Mouse (Mus musculus) embryonic facial prominence, embryonic 15.5 days (tissue): ENCODE results near the gene Apobec3. TPM values are rescaled to one million over a fixed set of nuclear protein-coding genes. Genes with fewer than 3 reads are reported as not detected.

Source experiments
- ATAC-seq: fragments of 200-750 bp; cut with Nextera tagmentation; 2 replicates; pipeline ENCODE4 v1.8.0; 2017; ENCODE audit warnings: low read depth, moderate TSS enrichment; ENCODE audit not compliant: insufficient number of reproducible peaks, low FRiP score, low TSS enrichment
- H3K27ac ChIP-seq: fragments of 300-500 bp; sonication (generic); replicated peaks from 2 replicates; pipeline ENCODE4 v1.5.1; 2015; ENCODE audit warnings: mild to moderate bottlenecking, inconsistent platforms
- H3K27me3 ChIP-seq: fragments of 300-500 bp; sonication (generic); 2 replicates; pipeline ENCODE4 v1.6.1; 2015; ENCODE audit warnings: inconsistent platforms
- H3K36me3 ChIP-seq: fragments of 300-500 bp; sonication (generic); 2 replicates; pipeline ENCODE4 v1.6.1; 2015; ENCODE audit warnings: mild to moderate bottlenecking, inconsistent platforms
- H3K4me1 ChIP-seq: fragments of 300-500 bp; sonication (generic); 2 replicates; pipeline ENCODE4 v1.6.1; 2015; ENCODE audit warnings: inconsistent platforms
- H3K4me2 ChIP-seq: fragments of 300-500 bp; sonication (generic); replicated peaks from 2 replicates; pipeline ENCODE4 v1.6.1; 2015; ENCODE audit warnings: mild to moderate bottlenecking, inconsistent platforms
- H3K4me3 ChIP-seq: fragments of 300-500 bp; sonication (generic); replicated peaks from 2 replicates; pipeline ENCODE4 v1.5.1; 2015; ENCODE audit warnings: mild to moderate bottlenecking, inconsistent platforms
- H3K9ac ChIP-seq: fragments of 300-500 bp; sonication (generic); 2 replicates; pipeline ENCODE4 v1.6.1; 2015; ENCODE audit warnings: inconsistent platforms
- H3K9me3 ChIP-seq: fragments of 300-500 bp; sonication (generic); replicated peaks from 2 replicates; pipeline ENCODE4 v1.6.1; 2016; ENCODE audit warnings: inconsistent platforms
- WGBS: fragments of 180-500 bp; shearing (Covaris S2); methylation state at CpG from one replicate; pipeline ENCODE4 v1.1.7; 2015; 5-methylcytosine and 5-hydroxymethylcytosine counted together
- polyA plus RNA-seq: library from polyadenylated mRNA; unstranded; fragments of >200 nt; fragmentation: Nextera tagmentation; extraction: Ambion mirVana; gene quantifications from 2 replicates; pipeline ENCODE4 v1.2.1, GENCODE M21; 2015

The Apobec3 gene
- polyA plus RNA-seq, 1 experiment from 2014 or later: 19.2 TPM

DNA sequence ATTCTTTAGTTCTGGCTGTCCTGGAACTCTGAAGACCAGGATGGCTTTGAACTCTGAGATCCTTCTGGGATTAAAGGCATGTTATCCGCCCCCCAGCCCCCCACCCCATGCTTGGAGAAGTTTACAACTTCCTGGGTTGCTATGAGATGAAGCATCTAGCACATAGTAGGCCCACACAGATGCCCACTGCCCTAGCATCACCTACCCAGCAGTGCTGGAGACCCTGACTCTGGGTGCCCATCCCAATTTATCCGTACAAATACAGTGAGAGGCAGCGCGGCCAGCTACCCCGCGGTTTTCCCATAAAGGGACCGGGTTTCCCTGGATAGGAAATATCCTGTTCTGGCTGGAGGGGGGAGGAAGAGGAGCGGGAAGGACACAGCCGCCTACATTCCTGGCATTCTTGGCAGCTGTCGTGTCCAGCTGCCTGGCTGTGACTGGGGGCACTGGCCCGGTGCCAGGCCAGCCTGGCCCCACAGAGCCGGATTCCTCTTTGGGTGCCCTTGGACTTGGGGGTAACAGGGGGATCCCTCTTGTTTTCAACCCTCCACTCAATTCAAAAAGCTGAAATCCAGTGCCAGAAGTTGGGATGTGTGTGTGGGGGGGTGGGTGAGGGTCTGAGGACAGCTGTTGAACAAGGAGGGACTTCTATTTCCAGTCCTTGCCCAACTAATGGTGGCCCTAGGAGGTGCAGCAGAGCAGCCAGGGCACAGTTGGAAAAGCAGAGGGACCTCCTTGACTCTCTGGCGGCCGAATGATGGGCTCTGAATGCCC is 60.5 kb downstream of the Apobec3 start:
- H3K4me3 ChIP-seq: no peak overlapping the region
- no peaks in the 10 kb centered on the region for H3K27me3 ChIP-seq
- peaks cover 38% of the 10 kb centered on the region for H3K4me1 ChIP-seq
- no peak overlapping the region; the same call in 1 of the 2 replicates for H3K4me2 ChIP-seq
- peak overlapping the region; percentile 58 for H3K27ac ChIP-seq
- no peak overlapping the region for H3K9ac ChIP-seq
- H3K9me3 ChIP-seq: no peaks in the 10 kb centered on the region
- 28% methylated on average over 14 of the region's 14 CpGs for WGBS
- no peak for ATAC-seq
- no peaks in the 10 kb centered on the region for H3K36me3 ChIP-seq

DNA sequence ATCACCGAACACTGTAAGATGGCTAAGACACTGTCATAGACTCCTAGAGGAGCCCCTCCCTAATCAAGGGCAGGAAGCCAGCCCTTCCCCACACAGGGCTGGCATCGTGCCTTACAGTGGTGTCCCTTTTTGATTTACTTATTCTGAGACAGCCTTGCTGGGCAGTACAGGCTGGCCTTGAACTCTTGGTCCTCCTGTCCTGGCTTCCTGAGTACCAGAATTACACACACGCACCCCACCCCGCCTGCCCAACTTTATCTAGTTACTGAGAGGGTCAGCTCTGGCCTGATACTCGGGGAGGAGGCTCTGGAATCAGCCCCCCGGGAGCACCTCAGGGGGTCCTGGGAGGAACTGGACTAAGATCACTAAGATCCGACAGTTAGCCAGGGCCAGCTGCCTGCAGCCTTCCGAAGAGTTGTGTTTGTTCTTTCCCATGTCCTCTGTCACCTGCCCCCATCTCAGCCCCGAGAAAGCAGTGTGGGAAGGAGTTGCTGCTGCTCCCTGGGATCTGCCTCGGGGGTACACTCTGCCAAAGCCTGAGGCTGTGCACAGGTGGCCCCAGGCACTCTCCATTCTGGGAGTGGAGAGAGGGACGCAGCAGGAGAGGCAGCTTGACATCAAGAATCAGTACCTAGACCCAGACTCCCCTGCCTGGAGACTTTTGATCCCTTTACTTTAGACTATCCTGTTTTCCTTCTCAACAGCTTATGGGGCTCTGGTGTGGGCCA is 61.2 kb downstream of the Apobec3 start:
- no peaks in the 10 kb centered on the region for H3K36me3 ChIP-seq
- H3K9ac ChIP-seq: no peak overlapping the region
- H3K27ac ChIP-seq: peak overlapping the region; percentile 58
- no peaks in the 10 kb centered on the region for H3K9me3 ChIP-seq
- WGBS: 49% methylated on average over 11 of the region's 11 CpGs
- no peak overlapping the region for H3K4me3 ChIP-seq
- ATAC-seq: 0 out of 2 replicates have a peak, but pooled peaks have one; percentile 12
- peaks cover 38% of the 10 kb centered on the region for H3K4me1 ChIP-seq
- H3K27me3 ChIP-seq: no peaks in the 10 kb centered on the region
- H3K4me2 ChIP-seq: no peak overlapping the region

DNA sequence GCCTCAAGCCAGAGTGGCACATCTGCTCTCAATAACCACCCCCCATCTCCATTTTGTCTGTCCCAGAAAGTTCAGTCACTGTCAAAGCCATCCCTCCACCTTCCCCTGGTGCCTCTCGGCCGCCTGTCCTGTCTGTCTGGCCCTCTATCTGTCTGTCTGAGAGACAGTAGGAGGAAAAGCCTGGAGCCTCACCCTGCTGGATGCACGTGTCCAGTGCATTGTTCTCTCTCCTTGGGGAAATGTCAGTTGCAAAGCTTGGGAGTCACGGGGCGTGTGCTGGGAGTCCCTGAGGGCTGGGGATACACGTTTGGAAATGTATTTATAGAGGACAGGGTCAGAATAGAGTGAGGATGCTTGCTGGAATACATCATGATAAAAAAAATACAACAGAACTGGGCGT is 62.0 kb downstream of the Apobec3 start:
- no peak for ATAC-seq
- Histone ChIP-seq H3K27me3 (no peaks in the 10 kb centered on the region), H3K4me3 (no peak overlapping the region), H3K4me1 (peaks cover 40% of the 10 kb centered on the region), H3K9me3 (no peaks in the 10 kb centered on the region), H3K9ac (no peak overlapping the region), H3K4me2 (no peak overlapping the region), H3K27ac (no peak overlapping the region), H3K36me3 (no peaks in the 10 kb centered on the region)
- WGBS: 53% methylated on average over 7 of the region's 7 CpGs

DNA sequence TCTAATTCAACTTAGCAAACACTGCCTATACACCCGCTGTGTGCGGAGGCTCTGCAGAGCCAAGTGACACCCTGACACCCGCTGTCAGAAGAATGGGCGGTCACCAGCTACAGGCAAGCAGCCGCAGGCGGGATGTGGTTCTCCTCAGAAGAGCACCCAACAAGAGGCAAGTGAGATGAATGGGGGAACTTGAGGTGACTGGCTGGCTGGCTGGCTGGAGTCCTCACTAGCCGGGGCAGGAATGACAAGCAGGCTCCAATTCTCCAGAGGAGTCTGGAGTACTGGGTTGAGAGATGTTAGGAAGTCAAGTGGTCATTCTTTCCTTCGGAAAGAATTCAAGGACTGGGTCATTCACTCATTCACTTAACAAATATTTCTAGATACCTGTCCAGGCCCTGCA is 65.1 kb downstream of the Apobec3 start:
- Histone ChIP-seq H3K4me3 (no peak overlapping the region), H3K27me3 (no peaks in the 10 kb centered on the region), H3K4me2 (no peak overlapping the region), H3K9me3 (no peaks in the 10 kb centered on the region), H3K27ac (no peak overlapping the region), H3K4me1 (peaks cover 24% of the 10 kb centered on the region), H3K36me3 (no peaks in the 10 kb centered on the region), H3K9ac (no peak overlapping the region)
- 80% methylated on average over 8 of the region's 8 CpGs for WGBS
- ATAC-seq: no peak

DNA sequence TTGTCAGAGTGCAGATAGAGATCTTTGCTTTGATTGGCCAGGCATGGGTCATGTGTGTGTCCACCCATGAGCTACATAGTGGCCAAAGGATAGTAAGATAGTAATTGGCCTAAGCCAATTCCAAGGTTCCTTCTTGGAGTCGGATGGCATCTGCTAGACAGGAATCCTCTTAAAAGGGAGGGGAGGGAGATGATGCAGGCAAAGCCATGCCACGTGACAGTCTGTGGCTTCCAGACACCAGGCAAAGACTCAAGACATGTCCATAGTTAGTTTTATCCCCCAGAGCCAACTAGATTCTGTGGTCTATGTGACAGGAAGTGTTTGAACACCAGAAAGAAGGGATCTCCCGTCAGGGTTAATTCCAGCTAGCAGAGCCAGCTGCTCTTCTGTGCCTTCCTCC is 67.0 kb downstream of the Apobec3 start:
- H3K27me3 ChIP-seq: no peaks in the 10 kb centered on the region
- no peak overlapping the region for H3K9ac ChIP-seq
- H3K4me3 ChIP-seq: no peak overlapping the region
- no peak overlapping the region for H3K4me2 ChIP-seq
- ATAC-seq: no peak; the same call in 1 of the 2 replicates
- H3K9me3 ChIP-seq: no peaks in the 10 kb centered on the region
- WGBS: 28% methylated on average over 3 of the region's 3 CpGs
- H3K36me3 ChIP-seq: no peaks in the 10 kb centered on the region
- peaks cover 13% of the 10 kb centered on the region for H3K4me1 ChIP-seq
- no peak overlapping the region for H3K27ac ChIP-seq

DNA sequence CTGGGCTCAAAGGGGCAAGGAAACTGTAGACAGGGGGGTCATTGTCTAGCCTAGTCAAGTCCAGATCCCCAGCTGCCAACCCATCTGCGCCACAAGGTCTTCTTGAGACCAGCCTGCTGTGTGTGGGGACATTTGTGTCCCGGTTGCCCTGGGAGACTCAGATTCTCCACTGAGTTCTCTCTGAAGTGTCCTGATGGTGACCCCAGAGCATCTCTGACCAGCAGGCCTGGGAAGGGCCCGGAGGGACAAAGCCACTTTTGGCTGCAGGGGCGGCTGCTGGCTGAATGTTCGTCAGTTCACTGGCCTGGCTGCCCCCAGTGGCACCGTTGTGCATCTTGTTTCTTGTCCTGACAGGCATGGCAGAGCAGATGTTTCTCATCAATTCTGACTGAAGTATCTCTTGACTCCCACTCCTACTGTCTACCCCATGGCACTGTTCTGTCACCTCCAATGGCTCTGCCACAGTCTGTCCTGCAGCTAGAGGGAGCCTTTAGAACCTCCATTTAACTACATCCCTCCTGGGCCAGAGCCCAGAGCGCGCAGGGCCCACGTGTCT is 70.0 kb downstream of the Apobec3 start:
- H3K36me3 ChIP-seq: no peaks in the 10 kb centered on the region
- no peaks in the 10 kb centered on the region for H3K9me3 ChIP-seq
- no peak for ATAC-seq
- no peak overlapping the region for H3K27ac ChIP-seq
- peaks cover 13% of the 10 kb centered on the region for H3K4me1 ChIP-seq
- no peak overlapping the region for H3K4me3 ChIP-seq
- no peaks in the 10 kb centered on the region for H3K27me3 ChIP-seq
- no peak overlapping the region for H3K9ac ChIP-seq
- H3K4me2 ChIP-seq: no peak overlapping the region
- 53% methylated on average over 9 of the region's 9 CpGs for WGBS

DNA sequence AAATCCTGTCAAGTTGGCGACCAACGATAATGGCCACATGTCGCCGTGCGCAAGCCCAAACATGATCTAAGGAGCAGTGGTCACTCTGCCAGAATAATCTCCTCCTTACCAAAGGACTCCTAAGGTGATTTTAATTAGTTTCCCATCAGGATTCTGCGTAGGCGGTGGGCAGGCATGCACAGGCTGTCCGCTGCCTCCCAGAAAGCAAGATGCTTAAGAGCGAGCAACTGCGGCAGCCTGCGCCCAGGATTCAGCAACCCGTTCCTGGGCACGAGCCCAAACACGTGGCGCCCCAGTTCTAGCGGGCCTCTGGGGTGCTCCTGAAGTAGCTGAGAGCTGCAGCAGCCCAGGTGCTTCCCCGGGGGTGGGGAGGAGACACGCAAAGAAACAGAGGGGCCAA is 71.2 kb downstream of the Apobec3 start:
- peaks cover 13% of the 10 kb centered on the region for H3K4me1 ChIP-seq
- H3K9me3 ChIP-seq: no peaks in the 10 kb centered on the region
- H3K4me3 ChIP-seq: no peak overlapping the region
- 73% methylated on average over 18 of the region's 18 CpGs for WGBS
- no peaks in the 10 kb centered on the region for H3K36me3 ChIP-seq
- no peak for ATAC-seq
- no peak overlapping the region for H3K4me2 ChIP-seq
- H3K9ac ChIP-seq: no peak overlapping the region
- H3K27me3 ChIP-seq: no peaks in the 10 kb centered on the region
- no peak overlapping the region for H3K27ac ChIP-seq

DNA sequence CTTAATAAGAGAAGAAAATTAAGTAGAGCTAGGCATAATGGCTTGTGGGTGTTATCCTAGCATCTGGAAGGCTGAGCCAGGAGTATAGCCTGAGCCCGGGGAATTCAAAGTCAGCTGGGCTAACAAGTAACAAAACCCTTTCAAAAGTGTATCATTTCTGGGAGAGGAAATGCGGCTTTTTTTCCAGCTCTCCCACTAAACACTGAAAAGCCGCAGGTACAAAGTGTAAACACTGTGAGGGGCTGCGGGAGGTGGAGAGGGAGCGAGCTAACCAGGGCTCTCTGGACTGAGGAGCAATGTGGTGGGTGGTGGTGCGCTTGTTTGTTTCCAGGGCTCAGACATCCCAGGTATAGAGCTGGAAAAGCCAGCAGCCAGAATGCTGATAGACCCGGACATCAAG is 72.9 kb downstream of the Apobec3 start:
- WGBS: 81% methylated on average over 7 of the region's 7 CpGs
- peaks cover 7% of the 10 kb centered on the region; the same call in 1 of the 2 replicates for H3K4me1 ChIP-seq
- H3K9ac ChIP-seq: no peak overlapping the region
- H3K9me3 ChIP-seq: no peaks in the 10 kb centered on the region
- no peak overlapping the region for H3K4me3 ChIP-seq
- no peak for ATAC-seq
- no peaks in the 10 kb centered on the region for H3K27me3 ChIP-seq
- H3K4me2 ChIP-seq: no peak overlapping the region
- no peak overlapping the region for H3K27ac ChIP-seq
- no peaks in the 10 kb centered on the region for H3K36me3 ChIP-seq

Other genes with a start within 250 kb of the Apobec3 start
- gene Fam227a, start 232.7 kb upstream of the Apobec3 start, polyA plus RNA-seq: 1.8 and 1.9 TPM in 2 replicates
- 67.3 and 78.6 TPM in 2 replicates for gene Cby1, start 232.5 kb upstream of the Apobec3 start, polyA plus RNA-seq
- gene Tomm22, start 220.8 kb upstream of the Apobec3 start, polyA plus RNA-seq: 207 and 210 TPM in 2 replicates
- gene Josd1, start 203.7 kb upstream of the Apobec3 start, polyA plus RNA-seq: 27.0 and 28.0 TPM in 2 replicates
- 36.4 and 39.1 TPM in 2 replicates for gene Gtpbp1, start 200.8 kb upstream of the Apobec3 start, polyA plus RNA-seq
- gene Sun2, start 149.1 kb upstream of the Apobec3 start, polyA plus RNA-seq: 6.4 and 7.7 TPM in 2 replicates
- 73.3 and 77.6 TPM in 2 replicates for gene Dnal4, start 113.8 kb upstream of the Apobec3 start, polyA plus RNA-seq
- gene Nptxr, start 86.9 kb upstream of the Apobec3 start, polyA plus RNA-seq: 8.4 and 9.0 TPM in 2 replicates
- gene Npcd, start 57.4 kb upstream of the Apobec3 start, polyA plus RNA-seq: 0.91 TPM in 1 of 2 replicates, not detected in the other
- 90.7 and 93.5 TPM in 2 replicates for gene Cbx6, start 57.0 kb upstream of the Apobec3 start, polyA plus RNA-seq
- 3.1 and 4.6 TPM in 2 replicates for gene Cbx7, start 79.5 kb downstream of the Apobec3 start, polyA plus RNA-seq
- 5.2 and 5.7 TPM in 2 replicates for gene Pdgfb, start 123.3 kb downstream of the Apobec3 start, polyA plus RNA-seq
- gene Syngr1, start 199.7 kb downstream of the Apobec3 start, polyA plus RNA-seq: 13.5 and 13.7 TPM in 2 replicates
- 1,004 and 1,072 TPM in 2 replicates for gene Rpl3, start 200.2 kb downstream of the Apobec3 start, polyA plus RNA-seq
- 38.2 and 38.7 TPM in 2 replicates for gene Tab1, start 241.5 kb downstream of the Apobec3 start, polyA plus RNA-seq